In the genomic region with DNA sequence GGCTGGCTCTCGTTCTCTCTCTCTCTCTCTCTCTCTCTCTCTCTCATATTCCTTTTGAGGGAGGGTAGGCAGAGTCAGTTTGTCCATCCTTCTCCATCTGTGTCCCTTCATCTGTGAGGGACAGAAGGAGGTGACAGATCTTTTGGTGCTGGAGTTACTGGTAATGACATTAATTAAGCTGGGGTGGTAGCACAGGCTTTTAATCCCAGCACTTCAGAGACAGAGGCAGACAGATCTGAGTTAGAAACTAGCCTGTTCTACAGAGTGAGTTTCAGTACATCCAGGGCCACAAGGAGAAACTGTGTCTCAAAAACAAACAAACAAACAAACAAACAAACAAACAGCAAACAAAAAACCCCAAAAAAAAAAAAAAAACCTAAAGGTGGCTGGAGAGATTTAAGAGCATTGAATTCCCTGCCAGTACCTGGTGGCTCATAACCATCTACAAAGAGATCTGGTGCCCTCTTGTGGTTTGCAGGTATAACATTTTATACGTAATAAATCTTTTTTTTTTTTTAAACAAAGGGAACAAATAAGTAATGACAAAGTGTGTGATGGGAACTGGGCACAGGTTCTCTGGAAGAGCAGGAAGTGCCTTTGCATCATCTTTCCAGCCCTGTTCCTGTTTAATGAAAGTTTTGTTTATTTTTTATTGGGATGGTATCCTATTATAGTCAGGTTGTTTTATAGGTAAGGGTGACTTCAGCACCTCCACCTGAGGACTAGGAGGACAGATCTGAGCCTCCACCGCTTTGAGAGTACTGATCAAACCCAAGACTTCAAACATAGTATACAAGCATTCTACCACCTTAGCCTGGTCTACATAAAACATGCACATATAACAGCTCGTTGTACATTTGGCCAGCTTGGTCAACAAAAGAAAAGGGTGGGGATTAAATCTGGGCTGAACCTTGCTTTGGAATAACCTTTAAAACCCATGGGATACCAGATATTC, we compare ENCODE assay signal across 9 mouse cellular contexts. TPM values are rescaled to one million over a fixed set of nuclear protein-coding genes. Genes with fewer than 3 reads are reported as not detected.
DNase-seq lines count a peak whose midpoint lies in the region; ATAC-seq lines count a peak whose summit lies in the region.
"Had no signal": no experiment of that assay in that cellular context is flagged by ENCODE, and none has a peak within 500 bp of the region (broad histone marks: within the 10 kb centered on the region; RNA-seq: fewer than 3 reads in every experiment).

No protein-coding gene starts in this region.

- ATAC-seq in cerebellum, adult (ENCODE audit: insufficient number of reproducible peaks, low FRiP score, low TSS enrichment) = peak; percentile 45; the same call in 1 of the 2 replicates
- ATAC-seq in midbrain, embryonic 12.5 days (ENCODE audit: low FRiP score, low read depth) = 0 out of 2 replicates have a peak, but pooled peaks have one; percentile 41
- 0 out of 2 replicates have a peak, but pooled peaks have one; percentile 51 for ATAC-seq in hindbrain, embryonic 16.5 days

- no peak overlapping the region for H3K4me3 ChIP-seq in midbrain, embryonic 12.5 days
- no peak overlapping the region for H3K4me3 ChIP-seq in midbrain, embryonic 10.5 days
- no peak overlapping the region for H3K4me3 ChIP-seq in hindbrain, embryonic 16.5 days (ENCODE audit: low read length)
- H3K4me3 ChIP-seq: megakaryocyte, embryonic 14.5 days had no signal

- H3K27ac ChIP-seq in midbrain, embryonic 12.5 days (replicated peaks) = no peak overlapping the region
- H3K27ac ChIP-seq in midbrain, embryonic 10.5 days (replicated peaks) = no peak overlapping the region
- no peak overlapping the region for H3K27ac ChIP-seq in hindbrain, embryonic 16.5 days (ENCODE audit: low read depth, low read length)

- 82% methylated on average over 4 of the region's 4 CpGs for WGBS in midbrain, embryonic 12.5 days
- 90% methylated on average over 4 of the region's 4 CpGs for WGBS in midbrain, embryonic 10.5 days
- 71% methylated on average over 4 of the region's 4 CpGs for WGBS in hindbrain, embryonic 16.5 days

- H3K9me3 ChIP-seq in midbrain, embryonic 12.5 days = no peaks in the 10 kb centered on the region
- no peaks in the 10 kb centered on the region for H3K9me3 ChIP-seq in midbrain, embryonic 10.5 days (replicated peaks)
- no peaks in the 10 kb centered on the region for H3K9me3 ChIP-seq in hindbrain, embryonic 16.5 days (ENCODE audit: control insufficient read depth, low read length)
- H3K9me3 ChIP-seq: megakaryocyte, embryonic 14.5 days had no signal

- H3K27me3 ChIP-seq in midbrain, embryonic 12.5 days = no peaks in the 10 kb centered on the region
- H3K27me3 ChIP-seq in midbrain, embryonic 10.5 days (ENCODE audit: low read depth, poor library complexity, severe bottlenecking) = no peaks in the 10 kb centered on the region
- no peaks in the 10 kb centered on the region for H3K27me3 ChIP-seq in hindbrain, embryonic 16.5 days (replicated peaks; ENCODE audit: control insufficient read depth, insufficient read depth, low read length)
- H3K27me3 ChIP-seq: megakaryocyte, embryonic 14.5 days had no signal

- H3K4me1 ChIP-seq in midbrain, embryonic 12.5 days = no peaks in the 10 kb centered on the region
- H3K4me1 ChIP-seq in midbrain, embryonic 10.5 days = no peaks in the 10 kb centered on the region
- no peaks in the 10 kb centered on the region for H3K4me1 ChIP-seq in hindbrain, embryonic 16.5 days (ENCODE audit: control insufficient read depth, insufficient read depth, low read depth, low read length)
- H3K4me1 ChIP-seq: megakaryocyte, embryonic 14.5 days had no signal

- H3K9ac ChIP-seq in midbrain, embryonic 12.5 days (replicated peaks) = no peak overlapping the region
- no peak overlapping the region for H3K9ac ChIP-seq in hindbrain, embryonic 16.5 days (ENCODE audit: low read depth, low read length)

- H3K36me3 ChIP-seq in midbrain, embryonic 12.5 days = peaks cover 69% of the 10 kb centered on the region
- peaks cover 98% of the 10 kb centered on the region for H3K36me3 ChIP-seq in midbrain, embryonic 10.5 days
- peaks cover 26% of the 10 kb centered on the region for H3K36me3 ChIP-seq in hindbrain, embryonic 16.5 days (ENCODE audit: control insufficient read depth, insufficient read depth, low read length)

- DNase-seq in cerebellum, postnatal 4 days (ENCODE audit: low spot score in 2 of 2) = no peak
- no peak for DNase-seq in midbrain, embryonic 10.5 days (ENCODE audit: low spot score)
- DNase-seq in cerebellum, adult 18-20 months = peak; percentile 46 to 58
- peak; percentile 41 for DNase-seq in mesoderm, embryonic 11.5 days (ENCODE audit: low read depth, low spot score)
- no peak for DNase-seq in adrenal gland, adult 18-20 months (ENCODE audit: low spot score in 2 of 2)

- H3K4me2 ChIP-seq in midbrain, embryonic 12.5 days (replicated peaks) = no peak overlapping the region
- H3K4me2 ChIP-seq in hindbrain, embryonic 16.5 days (ENCODE audit: low read length) = no peak overlapping the region

RNA-seq across cellular contexts. Expression of gene Xpo1, which starts 16.2 kb away (rescaled TPM):
- 155 and 164 TPM in 2 replicates for polyA plus RNA-seq in midbrain, embryonic 12.5 days (2016; fragmentation: Nextera tagmentation; extraction: Ambion mirVana)
- polyA plus RNA-seq in midbrain, embryonic 10.5 days (2016; fragmentation: Nextera tagmentation; extraction: Ambion mirVana) = 128 and 131 TPM in 2 replicates
- polyA plus RNA-seq in hindbrain, embryonic 16.5 days (2015; fragmentation: Nextera tagmentation; extraction: Ambion mirVana) = 52.6 and 63.5 TPM in 2 replicates
- 10 to 100 TPM; 55.2 to 62.9 TPM for total RNA-seq in adrenal gland, adult 18-20 months (2021)

RNA-seq across cellular contexts. Expression of gene Usp34, which starts 34.6 kb away (rescaled TPM):
- 29.5 and 36.5 TPM in 2 replicates for polyA plus RNA-seq in midbrain, embryonic 12.5 days (2016; fragmentation: Nextera tagmentation; extraction: Ambion mirVana)
- polyA plus RNA-seq in midbrain, embryonic 10.5 days (2016; fragmentation: Nextera tagmentation; extraction: Ambion mirVana) = 19.6 and 22.0 TPM in 2 replicates
- 26.3 and 27.1 TPM in 2 replicates for polyA plus RNA-seq in hindbrain, embryonic 16.5 days (2015; fragmentation: Nextera tagmentation; extraction: Ambion mirVana)
- 10 to 100 TPM; 46.7 to 55.6 TPM for total RNA-seq in adrenal gland, adult 18-20 months (2021)

Comparison
In these comparisons a context has a peak if more than half of its experiments do, and no peak if none do; other contexts are left out.
1. DNase-seq: peak in cerebellum, adult 18-20 months (2 of 2) and mesoderm, embryonic 11.5 days (single experiment); none in cerebellum, postnatal 4 days (0 of 2), midbrain, embryonic 10.5 days (single experiment) and adrenal gland, adult 18-20 months (0 of 2).
2. Peak in every context shown above with its lines, with median percentiles within 50 percentile points of each other: ATAC-seq.